Mouse (Mus musculus) hindbrain, embryonic 15.5 days (tissue): ENCODE data around the gene Cmc2. TPM values are rescaled to one million over a fixed set of nuclear protein-coding genes. Genes with fewer than 3 reads are reported as not detected.

Experiments used
- ATAC-seq: fragments of 200-750 bp; cut with Nextera tagmentation; 2 replicates; pipeline ENCODE4 v1.8.0; 2017; ENCODE audit warnings: low read depth, moderate number of reproducible peaks, moderate TSS enrichment; ENCODE audit not compliant: low FRiP score
- H3K27ac ChIP-seq: fragments of 300-500 bp; sonication (generic); replicated peaks from 2 replicates; pipeline ENCODE4 v1.5.1; 2015; ENCODE audit warnings: mild to moderate bottlenecking, inconsistent platforms
- H3K27me3 ChIP-seq: fragments of 300-500 bp; sonication (generic); 2 replicates; pipeline ENCODE4 v1.6.1; 2015; ENCODE audit warnings: control low read depth, inconsistent platforms
- H3K36me3 ChIP-seq: fragments of 300-500 bp; sonication (generic); 2 replicates; pipeline ENCODE4 v1.6.1; 2015; ENCODE audit warnings: control low read depth, inconsistent platforms
- H3K4me1 ChIP-seq: fragments of 300-500 bp; sonication (generic); replicated peaks from 2 replicates; pipeline ENCODE4 v1.6.1; 2015; ENCODE audit warnings: control low read depth, inconsistent platforms
- H3K4me2 ChIP-seq: fragments of 300-500 bp; sonication (generic); 2 replicates; pipeline ENCODE4 v1.6.1; 2015; ENCODE audit warnings: moderate library complexity, mild to moderate bottlenecking, inconsistent platforms
- H3K4me3 ChIP-seq: fragments of 300-500 bp; sonication (generic); 2 replicates; pipeline ENCODE4 v1.5.1; 2015; ENCODE audit warnings: mild to moderate bottlenecking, inconsistent platforms
- H3K9ac ChIP-seq: fragments of 300-500 bp; sonication (generic); 2 replicates; pipeline ENCODE4 v1.6.1; 2015; ENCODE audit warnings: inconsistent platforms
- H3K9me3 ChIP-seq: fragments of 300-500 bp; sonication (generic); 2 replicates; pipeline ENCODE4 v1.6.1; 2016; ENCODE audit warnings: control low read depth, inconsistent platforms
- WGBS: fragments of 180-500 bp; shearing (Covaris S2); methylation state at CpG from one replicate; pipeline ENCODE4 v1.1.7; 2015; 5-methylcytosine and 5-hydroxymethylcytosine counted together
- polyA plus RNA-seq: library from polyadenylated mRNA; unstranded; fragments of >200 nt; fragmentation: Nextera tagmentation; extraction: Ambion mirVana; gene quantifications from 2 replicates; pipeline ENCODE4 v1.2.1, GENCODE M21; 2015

Cmc2 gene
- polyA plus RNA-seq, 1 experiment from 2014 or later = 28.3 TPM

GRCm38 (mm10) chr8:116943555-116944384 is 22.5 kb upstream of the Cmc2 start:
- under 1% methylated on average over 61 of the region's 62 CpGs for WGBS
- H3K9me3 ChIP-seq = no peaks in the 10 kb centered on the region
- H3K27me3 ChIP-seq = no peaks in the 10 kb centered on the region
- H3K36me3 ChIP-seq = no peaks in the 10 kb centered on the region
- peak overlapping the region; percentile 78 for H3K27ac ChIP-seq
- peaks cover 31% of the 10 kb centered on the region for H3K4me1 ChIP-seq
- ATAC-seq = peak; percentile 82
- peak overlapping the region; percentile 76 for H3K4me2 ChIP-seq
- H3K4me3 ChIP-seq = peak overlapping the region; percentile 73
- H3K9ac ChIP-seq = peak overlapping the region; percentile 87

GRCm38 (mm10) chr8:116943161-116943554 is 21.9 kb upstream of the Cmc2 start, which contains the start of gene Atmin:
Atmin (plus strand) TSS chr8:116943393.
- Histone ChIP-seq H3K4me2 (peak within 1 kb of the TSS; percentile 76), H3K36me3 (no peaks in the 10 kb centered on the region), H3K4me3 (peak within 1 kb of the TSS; percentile 73), H3K4me1 (peaks cover 31% of the 10 kb centered on the region), H3K9ac (peak within 1 kb of the TSS; percentile 87), H3K27me3 (no peaks in the 10 kb centered on the region), H3K9me3 (no peaks in the 10 kb centered on the region), H3K27ac (peak within 1 kb of the TSS; percentile 78)
- peak; percentile 87 for ATAC-seq
- WGBS = 0% methylated on average over 40 of the region's 46 CpGs

GRCm38 (mm10) chr8:116942284-116943058 is 21.2 kb upstream of the Cmc2 start:
- H3K4me3 ChIP-seq = peak overlapping the region; percentile 73; the same call in 1 of the 2 replicates
- no peak overlapping the region for H3K27ac ChIP-seq
- no peak overlapping the region for H3K9ac ChIP-seq
- 79% methylated on average over 12 of the region's 12 CpGs for WGBS
- peaks cover 31% of the 10 kb centered on the region for H3K4me1 ChIP-seq
- no peaks in the 10 kb centered on the region for H3K36me3 ChIP-seq
- no peaks in the 10 kb centered on the region for H3K27me3 ChIP-seq
- peak overlapping the region; percentile 76 for H3K4me2 ChIP-seq
- peak; percentile 14; the same call in 1 of the 2 replicates for ATAC-seq
- H3K9me3 ChIP-seq = no peaks in the 10 kb centered on the region

GRCm38 (mm10) chr8:116935506-116935905 is 14.3 kb upstream of the Cmc2 start:
- no peak for ATAC-seq
- H3K27ac ChIP-seq = no peak overlapping the region
- H3K27me3 ChIP-seq = no peaks in the 10 kb centered on the region
- no peaks in the 10 kb centered on the region for H3K9me3 ChIP-seq
- H3K4me1 ChIP-seq = no peaks in the 10 kb centered on the region
- H3K4me3 ChIP-seq = no peak overlapping the region
- no peak overlapping the region for H3K4me2 ChIP-seq
- no peaks in the 10 kb centered on the region for H3K36me3 ChIP-seq
- WGBS = 33% methylated on average over 6 of the region's 6 CpGs
- no peak overlapping the region for H3K9ac ChIP-seq

GRCm38 (mm10) chr8:116934976-116935375 is 13.7 kb upstream of the Cmc2 start:
- no peaks in the 10 kb centered on the region for H3K4me1 ChIP-seq
- WGBS = 99% methylated on average over 4 of the region's 4 CpGs
- no peak for ATAC-seq
- no peak overlapping the region for H3K9ac ChIP-seq
- H3K9me3 ChIP-seq = no peaks in the 10 kb centered on the region
- H3K4me3 ChIP-seq = no peak overlapping the region
- H3K27me3 ChIP-seq = no peaks in the 10 kb centered on the region
- H3K4me2 ChIP-seq = no peak overlapping the region
- H3K27ac ChIP-seq = no peak overlapping the region
- H3K36me3 ChIP-seq = no peaks in the 10 kb centered on the region

- WGBS = 91% methylated on average over 5 of the region's 5 CpGs
These were observed 7.3 kb upstream of the Cmc2 start for GRCm38 (mm10) chr8:116928588-116928987.

GRCm38 (mm10) chr8:116927880-116928279 is 6.6 kb upstream of the Cmc2 start:
- Histone ChIP-seq H3K27me3 (no peaks in the 10 kb centered on the region), H3K9ac (no peak overlapping the region), H3K4me3 (no peak overlapping the region), H3K4me1 (no peaks in the 10 kb centered on the region), H3K27ac (no peak overlapping the region), H3K9me3 (no peaks in the 10 kb centered on the region), H3K36me3 (no peaks in the 10 kb centered on the region), H3K4me2 (no peak overlapping the region)
- no peak for ATAC-seq
- WGBS = 88% methylated on average over 9 of the region's 9 CpGs

More at GRCm38 (mm10) chr8:116928588-116928987, 7.3 kb upstream of the Cmc2 start:
- ATAC-seq = no peak
- no peaks in the 10 kb centered on the region for H3K36me3 ChIP-seq
- H3K4me1 ChIP-seq = no peaks in the 10 kb centered on the region
- H3K4me2 ChIP-seq = no peak overlapping the region
- H3K9ac ChIP-seq = no peak overlapping the region
- H3K4me3 ChIP-seq = no peak overlapping the region
- no peaks in the 10 kb centered on the region for H3K27me3 ChIP-seq
- H3K27ac ChIP-seq = no peak overlapping the region
- H3K9me3 ChIP-seq = no peaks in the 10 kb centered on the region

- H3K9me3 ChIP-seq = no peaks in the 10 kb centered on the region
- H3K27me3 ChIP-seq = no peaks in the 10 kb centered on the region
- 95% methylated on average over 8 of the region's 8 CpGs for WGBS
- H3K4me1 ChIP-seq = peaks cover 11% of the 10 kb centered on the region
- no peak overlapping the region for H3K4me3 ChIP-seq
- no peak overlapping the region for H3K27ac ChIP-seq
- H3K9ac ChIP-seq = no peak overlapping the region
- no peak overlapping the region for H3K4me2 ChIP-seq
- ATAC-seq = no peak
- no peaks in the 10 kb centered on the region for H3K36me3 ChIP-seq
These were observed 2.3 kb upstream of the Cmc2 start for GRCm38 (mm10) chr8:116923526-116923925.

- no peaks in the 10 kb centered on the region for H3K36me3 ChIP-seq
- 32% methylated on average over 17 of the region's 17 CpGs for WGBS
- peak overlapping the region; percentile 75 for H3K4me3 ChIP-seq
- H3K27ac ChIP-seq = peak overlapping the region; percentile 85
- H3K9me3 ChIP-seq = no peaks in the 10 kb centered on the region
- peak overlapping the region; percentile 83 for H3K4me2 ChIP-seq
- peak overlapping the region; percentile 71 for H3K9ac ChIP-seq
- H3K27me3 ChIP-seq = no peaks in the 10 kb centered on the region
- ATAC-seq = no peak; the same call in 1 of the 2 replicates
- H3K4me1 ChIP-seq = peaks cover 11% of the 10 kb centered on the region
These were observed 954 bp upstream of the Cmc2 start for GRCm38 (mm10) chr8:116922060-116922757.

GRCm38 (mm10) chr8:116921005-116921336 is 284 bp downstream of the Cmc2 start:
- Histone ChIP-seq H3K27ac (peak overlapping the region; percentile 85), H3K4me2 (peak overlapping the region; percentile 83), H3K36me3 (no peaks in the 10 kb centered on the region), H3K27me3 (no peaks in the 10 kb centered on the region), H3K4me1 (peaks cover 11% of the 10 kb centered on the region), H3K9ac (peak overlapping the region; percentile 71), H3K9me3 (no peaks in the 10 kb centered on the region), H3K4me3 (peak overlapping the region; percentile 75)
- under 1% methylated on average over 22 of the region's 22 CpGs for WGBS
- ATAC-seq = peak; percentile 75

GRCm38 (mm10) chr8:116905836-116906235 is 15.4 kb downstream of the Cmc2 start:
- no peak overlapping the region for H3K9ac ChIP-seq
- H3K36me3 ChIP-seq = 0 out of 2 replicates have a peak, but pooled peaks cover 2% of the 10 kb centered on the region
- no peaks in the 10 kb centered on the region for H3K9me3 ChIP-seq
- no peak for ATAC-seq
- no peak overlapping the region for H3K4me3 ChIP-seq
- no peak overlapping the region for H3K4me2 ChIP-seq
- H3K27me3 ChIP-seq = no peaks in the 10 kb centered on the region
- no peak overlapping the region for H3K27ac ChIP-seq
- no peaks in the 10 kb centered on the region for H3K4me1 ChIP-seq
- WGBS = 97% methylated on average over 4 of the region's 4 CpGs
